Mouse (Mus musculus) testis, postnatal 14 days (tissue): ENCODE measurements around the gene Luzp2.
"Not testable (repeated sequence)": the region's sequence is repeated elsewhere in the genome, so short reads cannot be mapped to it uniquely, and the experiment has no call there.

ENCODE experiments used
- DNase-seq: peaks from one replicate; pipeline ENCODE4 v3.0.0; 2021; ENCODE audit warnings: low spot score

The Luzp2 gene

DNA sequence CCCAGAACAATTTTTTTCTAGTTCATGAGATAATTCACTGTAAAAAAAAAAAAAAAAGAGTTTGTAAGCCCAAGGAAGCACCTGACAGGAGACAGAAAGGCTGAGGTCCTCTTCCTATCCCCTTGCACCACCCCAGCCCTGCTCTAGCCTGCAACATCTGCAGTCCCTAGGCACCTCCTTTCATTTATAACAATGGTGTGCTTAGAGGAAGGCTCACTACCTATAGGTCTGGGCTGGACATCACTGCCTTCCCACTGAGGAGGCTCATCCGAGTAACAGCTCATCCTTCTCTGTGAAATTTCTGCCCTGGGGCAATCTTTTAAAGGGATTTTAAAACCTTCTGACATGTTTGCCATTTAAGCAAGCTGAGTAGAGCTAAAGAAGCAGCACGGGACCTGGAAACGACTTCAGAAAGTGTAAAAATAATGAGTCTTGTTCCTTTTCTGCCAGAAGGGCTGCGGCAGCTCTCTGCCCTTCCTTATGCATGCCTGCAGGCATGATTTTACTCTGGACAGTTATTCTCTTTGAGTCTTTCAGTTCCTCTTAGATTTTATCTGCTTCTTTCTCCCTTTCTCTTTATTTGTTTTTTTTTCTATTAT, 174.0 kb downstream of the Luzp2 start:
- DNase-seq = no peak

DNA sequence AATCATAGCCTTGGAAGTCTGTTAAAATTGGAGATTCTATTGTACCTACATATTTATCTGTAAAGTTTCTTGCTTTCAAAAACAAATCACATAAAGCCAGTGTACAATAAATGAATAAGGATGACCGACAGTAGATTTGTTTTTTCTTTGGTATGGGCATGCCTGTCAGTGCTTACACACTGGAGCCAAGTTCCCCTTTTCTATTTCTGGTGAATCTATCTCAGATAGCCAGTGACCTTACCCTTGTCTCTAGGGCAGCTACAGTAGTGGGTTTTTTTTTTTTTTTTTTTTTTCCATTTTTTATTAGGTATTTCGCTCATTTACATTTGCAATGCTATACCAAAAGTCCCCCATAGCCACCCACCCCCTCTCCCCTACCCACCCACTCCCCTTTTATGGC, 298.6 kb downstream of the Luzp2 start:
- DNase-seq = not testable (repeated sequence)

GRCm38 (mm10) chr7:55188927-55189326, 353.6 kb downstream of the Luzp2 start:
- DNase-seq = no peak

GRCm38 (mm10) chr7:55189496-55189895, 354.2 kb downstream of the Luzp2 start:
- DNase-seq = no peak

- DNase-seq = no peak
Observed at GRCm38 (mm10) chr7:55190655-55191054, 355.4 kb downstream of the Luzp2 start.

DNA sequence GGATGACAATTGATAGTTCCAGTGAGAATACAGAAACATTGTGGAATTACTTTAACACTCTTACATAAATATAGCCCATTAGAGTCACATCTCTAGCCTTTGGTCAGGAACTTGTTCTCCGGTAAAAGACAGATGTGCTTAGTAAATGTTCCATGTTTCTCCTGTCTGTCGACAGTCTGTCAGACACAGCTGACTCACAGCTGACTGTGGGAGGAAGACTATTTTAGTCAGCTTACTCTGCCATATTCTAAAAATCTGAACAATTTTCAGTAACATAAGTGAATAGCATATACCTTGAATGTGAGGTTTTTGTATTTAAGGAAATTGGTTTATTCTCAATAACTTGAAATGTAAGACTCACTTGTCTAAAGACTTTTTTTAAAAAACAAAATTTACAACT, 363.5 kb downstream of the Luzp2 start:
- DNase-seq = no peak

DNA sequence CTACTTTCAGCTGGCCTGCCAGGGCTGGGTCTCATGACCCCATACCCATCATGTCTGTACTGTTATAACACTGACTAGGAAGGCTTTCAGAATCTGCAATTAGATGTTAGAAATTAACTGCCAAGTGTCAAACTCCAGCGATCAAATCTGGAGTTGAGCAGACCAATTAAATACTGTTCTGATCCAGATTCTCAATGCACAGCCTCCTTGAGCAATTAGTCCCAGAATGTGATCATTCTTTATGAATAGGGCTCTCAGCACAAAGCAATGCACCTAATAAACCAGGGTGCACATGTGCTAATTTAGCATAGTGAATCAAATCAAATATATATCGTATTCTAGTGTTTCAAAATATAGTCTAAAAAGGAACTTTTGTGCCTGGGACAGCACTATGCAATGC, 387.7 kb downstream of the Luzp2 start:
- no peak for DNase-seq

- DNase-seq = no peak
Observed at GRCm38 (mm10) chr7:55229407-55229806, 394.1 kb downstream of the Luzp2 start.
